Mouse (Mus musculus): Measurements from ENCODE around the gene Cisd1. TPM values are rescaled to one million over a fixed set of nuclear protein-coding genes. Genes with fewer than 3 reads are reported as not detected.
A peak's percentile ranks its signal among the peaks of the same experiment; 100 is the strongest.
"Not testable (repeated sequence)": the region's sequence is repeated elsewhere in the genome, so short reads cannot be mapped to it uniquely, and the experiment has no call there.

Cisd1 gene
- total RNA-seq (2021) = 100 to 1,000 TPM; 120 to 139 TPM

GRCm38 (mm10) chr10:71344579-71345143 is at the start of gene Cisd1:
Gene Cisd1 (minus strand): TSS chr10:71344954.
- DNase-seq (ENCODE audit: low spot score in 2 of 2) = peak; percentile 94 to 96
- intact Hi-C loops (cut with DNase I) = no loop called here

- no peak for DNase-seq (ENCODE audit: low spot score in 2 of 2)
- intact Hi-C loops (cut with DNase I) = no loop called here
Measured at GRCm38 (mm10) chr10:71389311-71389710, 44.6 kb upstream of the Cisd1 start.

- no peak for DNase-seq (ENCODE audit: low spot score in 2 of 2)
- intact Hi-C loops (cut with DNase I) = no loop called here
Measured at GRCm38 (mm10) chr10:71384159-71385044, 39.6 kb upstream of the Cisd1 start.

- DNase-seq (ENCODE audit: low spot score in 2 of 2); intact Hi-C loops (cut with DNase I): not testable (repeated sequence)
Measured at GRCm38 (mm10) chr10:71383552-71383924, 38.8 kb upstream of the Cisd1 start.

- no peak for DNase-seq (ENCODE audit: low spot score in 2 of 2)
- intact Hi-C loops (cut with DNase I) = no loop called here
Measured at GRCm38 (mm10) chr10:71382858-71383551, 38.3 kb upstream of the Cisd1 start.

- intact Hi-C loops (cut with DNase I) = no loop called here
- no peak for DNase-seq (ENCODE audit: low spot score in 2 of 2)
Measured at GRCm38 (mm10) chr10:71382109-71382508, 37.4 kb upstream of the Cisd1 start.

GRCm38 (mm10) chr10:71381471-71382033 is 36.8 kb upstream of the Cisd1 start:
- DNase-seq (ENCODE audit: low spot score in 2 of 2) = no peak

GRCm38 (mm10) chr10:71380406-71380805 is 35.7 kb upstream of the Cisd1 start:
- DNase-seq (ENCODE audit: low spot score in 2 of 2) = peak; percentile 44 to 61
- intact Hi-C loops (cut with DNase I) = no loop called here

More at GRCm38 (mm10) chr10:71381471-71382033, 36.8 kb upstream of the Cisd1 start:
- intact Hi-C loops (cut with DNase I) = no loop called here

GRCm38 (mm10) chr10:71376014-71376413 is 31.3 kb upstream of the Cisd1 start:
- intact Hi-C loops (cut with DNase I) = no loop called here
- no peak for DNase-seq (ENCODE audit: low spot score in 2 of 2)

- intact Hi-C loops (cut with DNase I) = no loop called here
- no peak for DNase-seq (ENCODE audit: low spot score in 2 of 2)
Measured at GRCm38 (mm10) chr10:71373706-71374105, 29.0 kb upstream of the Cisd1 start.

GRCm38 (mm10) chr10:71371881-71372280 is 27.1 kb upstream of the Cisd1 start:
- intact Hi-C loops (cut with DNase I) = no loop called here
- DNase-seq (ENCODE audit: low spot score in 2 of 2) = peak; percentile 47 to 65

GRCm38 (mm10) chr10:71369466-71369865 is 24.7 kb upstream of the Cisd1 start:
- intact Hi-C loops (cut with DNase I) = no loop called here
- no peak for DNase-seq (ENCODE audit: low spot score in 2 of 2)

GRCm38 (mm10) chr10:71368128-71368940 is 23.6 kb upstream of the Cisd1 start:
- intact Hi-C loops (cut with DNase I) = no loop called here
- DNase-seq (ENCODE audit: low spot score in 2 of 2) = peak in 1 of 2 experiments; percentile 24

GRCm38 (mm10) chr10:71363858-71364257 is 19.1 kb upstream of the Cisd1 start:
- intact Hi-C loops (cut with DNase I) = no loop called here
- no peak for DNase-seq (ENCODE audit: low spot score in 2 of 2)

- no peak for DNase-seq (ENCODE audit: low spot score in 2 of 2)
- intact Hi-C loops (cut with DNase I) = no loop called here
Measured at GRCm38 (mm10) chr10:71363440-71363839, 18.7 kb upstream of the Cisd1 start.

- DNase-seq (ENCODE audit: low spot score in 2 of 2) = no peak
- intact Hi-C loops (cut with DNase I) = no loop called here
Measured at GRCm38 (mm10) chr10:71361836-71362562, 17.2 kb upstream of the Cisd1 start.

- intact Hi-C loops (cut with DNase I) = no loop called here
- DNase-seq (ENCODE audit: low spot score in 2 of 2) = no peak
Measured at GRCm38 (mm10) chr10:71361044-71361443, 16.3 kb upstream of the Cisd1 start.

- no peak for DNase-seq (ENCODE audit: low spot score in 2 of 2)
- intact Hi-C loops (cut with DNase I) = no loop called here
Measured at GRCm38 (mm10) chr10:71354947-71355346, 10.2 kb upstream of the Cisd1 start.

GRCm38 (mm10) chr10:71353850-71354249 is 9.1 kb upstream of the Cisd1 start:
- DNase-seq (ENCODE audit: low spot score in 2 of 2) = no peak
- intact Hi-C loops (cut with DNase I) = no loop called here
